Mouse (Mus musculus) MEL-GATA-1-ER (cell line): Measurements from ENCODE around the gene Nsmce1.

Source experiments
- DNase-seq: peaks from one replicate; pipeline ENCODE4 v3.0.0-alpha.2; 2012; ENCODE audit warnings: low read depth; ENCODE audit errors: extremely low read depth

Gene Nsmce1

GRCm38 (mm10) chr7:125491760-125492159, 364 bp upstream of the Nsmce1 start:
- DNase-seq = no peak

GRCm38 (mm10) chr7:125489636-125490035, 1.8 kb downstream of the Nsmce1 start:
- DNase-seq = no peak

DNA sequence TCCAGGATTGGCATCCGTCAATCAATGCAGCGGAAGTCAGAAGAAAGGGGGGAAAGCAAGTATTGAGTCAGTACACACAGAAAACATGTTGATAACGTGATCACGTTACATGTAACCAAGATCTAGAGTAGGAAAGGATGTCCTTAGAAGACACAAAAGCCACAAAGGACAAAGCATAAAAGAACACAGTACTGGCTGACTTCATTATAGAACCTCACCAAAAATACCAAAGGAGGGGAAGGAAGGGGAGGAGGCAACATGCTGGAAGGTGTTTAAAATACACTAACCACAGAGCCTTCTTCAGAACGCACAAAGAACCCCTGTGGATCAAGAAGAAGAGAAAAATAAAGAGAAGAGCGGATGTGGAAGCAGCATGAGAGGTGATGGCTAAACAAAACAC, 2.7 kb downstream of the Nsmce1 start:
- DNase-seq = no peak

DNA sequence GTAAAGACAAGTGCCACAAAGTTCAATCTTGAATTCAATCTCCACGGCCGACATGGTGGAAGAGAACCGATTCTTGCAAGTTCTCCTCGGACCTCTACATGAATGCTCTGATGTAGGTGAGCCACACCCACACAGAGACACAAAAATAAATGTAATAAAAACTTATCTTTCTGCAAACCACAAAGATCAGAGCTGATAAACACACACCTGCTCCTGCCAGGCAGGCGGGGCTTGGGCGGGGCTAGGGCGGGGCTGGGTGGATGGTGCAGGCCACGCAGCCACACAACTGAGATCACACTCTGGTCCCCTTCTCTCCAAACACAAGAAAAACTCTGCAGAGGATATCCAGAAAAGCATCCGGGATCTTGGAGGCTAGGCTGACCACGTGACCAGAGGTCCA, 4.3 kb downstream of the Nsmce1 start:
- DNase-seq = no peak

DNA sequence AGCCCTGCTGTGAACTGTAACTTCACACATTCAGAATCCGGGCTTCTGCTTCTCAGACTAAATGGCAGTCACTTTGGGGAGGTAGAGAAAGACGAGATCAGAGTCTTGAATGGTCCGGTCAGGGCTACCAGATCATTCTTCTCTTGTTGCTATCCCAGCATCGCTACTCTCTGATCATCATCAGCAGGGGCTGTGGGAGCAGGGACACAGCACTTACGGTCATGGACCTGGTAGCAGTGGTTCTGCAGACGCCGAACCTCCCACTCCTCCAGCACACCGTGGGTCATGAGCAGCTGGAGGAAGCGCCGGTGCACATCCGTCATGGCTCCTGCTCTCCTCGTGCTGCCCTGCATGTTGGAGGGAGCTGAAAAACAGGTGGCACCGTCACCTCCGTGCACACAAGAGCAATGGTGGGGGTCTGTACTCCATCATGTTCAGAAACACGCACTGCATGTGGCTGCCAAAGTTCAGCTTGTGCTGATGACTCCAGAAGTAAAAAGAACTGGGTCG, 5.2 kb downstream of the Nsmce1 start:
- no peak for DNase-seq

GRCm38 (mm10) chr7:125484791-125485190, 6.6 kb downstream of the Nsmce1 start:
- DNase-seq = no peak

GRCm38 (mm10) chr7:125482886-125483285, 8.5 kb downstream of the Nsmce1 start:
- no peak for DNase-seq

GRCm38 (mm10) chr7:125482339-125482738, 9.1 kb downstream of the Nsmce1 start:
- no peak for DNase-seq

DNA sequence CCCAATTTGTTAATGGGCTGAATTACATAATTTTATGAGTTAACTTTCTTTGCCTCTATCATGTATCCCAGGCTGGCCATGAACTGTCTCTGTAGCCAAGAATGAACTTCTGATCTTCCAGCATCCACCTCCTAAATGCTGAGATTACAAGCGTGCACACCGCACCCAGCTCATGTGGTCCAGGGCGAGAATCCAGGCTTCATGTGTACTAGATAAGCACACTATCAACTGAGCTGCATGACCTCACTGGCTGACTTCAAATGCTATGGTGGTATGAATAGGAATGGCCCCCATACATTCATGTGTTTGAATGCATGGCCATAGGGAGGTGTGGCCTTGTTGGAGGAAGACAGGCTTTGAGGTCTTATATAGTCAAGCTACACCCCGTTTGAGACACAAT, 10.9 kb downstream of the Nsmce1 start:
- no peak for DNase-seq

- no peak for DNase-seq
Observed at GRCm38 (mm10) chr7:125478391-125478984, 12.9 kb downstream of the Nsmce1 start.

DNA sequence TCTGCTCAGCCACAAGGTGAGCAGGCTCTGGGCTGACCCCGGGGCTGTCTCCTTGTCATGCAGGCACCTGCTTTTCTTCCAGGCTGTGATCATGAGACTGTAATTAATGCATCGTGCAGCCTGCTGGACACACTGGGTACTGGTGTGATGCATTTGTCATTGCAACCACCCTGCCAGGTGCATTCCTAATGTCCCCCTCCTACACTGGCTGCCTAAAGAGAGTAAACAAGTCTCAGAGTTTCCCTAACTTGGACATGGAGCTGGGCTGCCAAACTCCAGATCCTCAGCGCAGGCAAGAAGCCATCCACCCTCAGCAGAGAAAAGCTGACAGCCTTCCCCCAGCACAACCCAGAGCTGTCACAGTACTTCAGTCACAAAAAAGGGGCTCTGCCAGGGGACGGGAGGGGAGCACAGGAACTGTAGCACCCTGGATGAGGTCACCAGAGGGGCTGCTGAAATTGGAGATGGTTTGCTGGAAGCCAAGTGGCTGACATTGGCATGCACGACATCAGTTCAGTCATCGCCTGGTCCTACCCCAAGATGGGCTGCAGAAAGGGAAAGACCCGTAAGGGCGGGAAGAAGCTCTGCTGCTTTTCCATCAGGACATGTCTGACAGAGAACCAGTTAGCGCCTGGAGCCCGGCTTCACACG, 15.7 kb downstream of the Nsmce1 start:
- DNase-seq = no peak

DNA sequence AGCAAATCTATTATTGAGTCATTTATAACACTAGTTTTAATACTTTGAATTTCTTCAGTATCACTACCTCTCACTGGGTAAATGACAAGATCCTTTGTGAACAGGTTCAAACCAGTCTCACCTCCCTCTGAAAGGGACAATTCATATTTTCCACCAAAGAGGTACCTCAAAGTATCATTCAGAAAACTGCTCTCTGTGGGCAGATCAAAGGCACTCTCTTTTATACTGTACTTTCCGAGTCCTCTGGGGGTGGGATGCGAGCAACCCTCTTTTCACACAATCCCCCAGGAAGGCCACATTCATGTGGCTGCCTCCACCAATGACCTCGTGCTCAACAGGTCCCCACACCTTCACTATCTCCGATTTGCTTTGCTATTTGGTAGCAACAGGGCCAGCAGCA, 16.9 kb downstream of the Nsmce1 start:
- DNase-seq = no peak

GRCm38 (mm10) chr7:125471991-125472741, 19.2 kb downstream of the Nsmce1 start:
- peak; percentile 96 for DNase-seq

- DNase-seq = no peak
Observed at GRCm38 (mm10) chr7:125470901-125471300, 20.5 kb downstream of the Nsmce1 start.

DNA sequence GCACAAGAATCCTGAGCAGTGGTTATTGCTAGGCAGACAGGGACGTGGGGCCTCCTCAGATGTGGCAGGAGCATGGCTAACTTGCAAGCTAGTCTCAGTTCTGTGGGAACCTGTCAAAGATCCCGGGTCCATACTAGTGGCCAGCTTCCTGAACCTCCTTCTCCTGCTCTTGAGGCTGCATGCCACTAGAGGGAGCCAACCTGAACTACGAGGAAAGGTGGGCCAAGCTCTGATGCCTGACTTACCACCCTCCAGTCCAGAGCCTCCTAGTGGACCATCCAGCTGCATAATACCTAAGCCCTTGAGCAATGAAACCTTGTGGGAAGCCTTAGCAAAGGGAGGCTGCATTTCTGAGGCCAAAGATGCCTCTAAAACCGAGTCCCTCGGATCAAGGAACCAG, 21.5 kb downstream of the Nsmce1 start:
- DNase-seq = peak; percentile 32

- no peak for DNase-seq
Observed at GRCm38 (mm10) chr7:125462200-125462599, 29.2 kb downstream of the Nsmce1 start.

- no peak for DNase-seq
Observed at GRCm38 (mm10) chr7:125453671-125454070, 37.7 kb downstream of the Nsmce1 start.

- DNase-seq = no peak
Observed at GRCm38 (mm10) chr7:125451078-125451477, 40.3 kb downstream of the Nsmce1 start.

DNA sequence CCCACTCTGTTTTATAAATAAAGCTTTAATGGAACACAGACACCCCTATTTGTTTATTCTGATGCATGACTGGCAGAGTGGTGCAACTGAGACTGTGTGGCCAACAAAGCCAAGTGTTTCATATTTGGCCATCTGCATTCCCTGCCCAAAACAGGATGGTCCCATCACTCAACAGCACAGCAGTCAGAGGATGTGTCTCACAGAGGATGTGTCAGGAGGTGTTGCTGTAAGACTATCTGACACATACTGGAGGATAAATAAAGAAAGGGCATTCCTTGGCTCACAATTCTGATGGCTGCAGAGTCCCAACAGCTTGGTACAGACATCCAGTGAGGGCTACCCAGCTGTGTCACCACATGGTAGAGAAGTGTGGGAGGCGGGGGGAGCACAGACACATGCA, 40.7 kb downstream of the Nsmce1 start:
- no peak for DNase-seq

DNA sequence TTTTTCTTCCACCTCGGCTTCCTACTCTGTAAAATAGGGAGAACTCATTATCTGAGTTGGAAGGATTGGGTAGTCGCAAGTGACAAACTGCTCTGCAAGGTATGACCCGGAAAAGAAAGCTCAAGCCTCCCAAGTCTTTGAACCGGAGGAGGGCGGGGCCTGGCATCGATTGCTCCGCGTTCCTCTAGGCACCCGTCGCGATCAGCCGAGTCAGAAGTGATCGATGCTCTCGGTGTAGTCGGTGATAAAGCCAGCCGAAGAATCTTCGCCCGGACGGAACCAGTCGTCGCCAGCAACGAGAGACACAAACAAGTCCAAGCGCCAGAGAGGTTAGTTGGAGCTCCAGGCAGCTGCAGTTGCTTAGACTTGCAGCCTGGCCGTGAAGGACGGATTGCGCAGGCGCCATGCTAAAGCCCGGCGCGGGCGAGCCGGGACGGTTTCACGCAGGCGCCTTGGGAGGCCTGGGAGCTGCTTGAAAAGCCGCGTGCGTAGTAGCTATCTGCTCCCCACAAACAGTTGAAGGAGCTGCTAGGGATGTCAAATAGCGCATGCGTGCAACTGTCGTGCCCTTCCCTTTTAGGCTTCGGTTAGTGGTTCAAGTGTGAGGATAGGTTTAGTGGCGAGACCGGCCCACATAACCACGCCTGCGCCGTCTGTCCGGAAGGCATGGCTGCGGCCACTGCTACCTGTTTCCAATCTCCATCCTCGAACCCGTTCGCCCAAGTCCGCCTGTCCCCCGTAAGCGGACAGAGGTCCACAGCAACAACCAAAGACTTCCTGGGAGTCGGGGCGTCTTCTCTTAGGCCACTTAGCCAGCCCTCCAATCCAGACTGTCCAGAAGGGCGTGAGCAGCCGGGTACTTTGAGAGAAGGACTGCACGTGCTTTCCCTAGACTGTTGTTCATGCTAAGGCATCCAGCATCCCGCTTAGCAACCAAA, 46.7 kb downstream of the Nsmce1 start, which contains the start of gene Kdm8:
Gene Kdm8 (plus strand): TSS at position 213 of the 938 bp plus-strand sequence.
- peak; percentile 98 for DNase-seq

GRCm38 (mm10) chr7:125444076-125444463, 47.3 kb downstream of the Nsmce1 start:
- no peak for DNase-seq
